Mouse (Mus musculus) limb, embryonic 11.5 days (tissue): ENCODE data around the gene B4galt2. TPM values are rescaled to one million over a fixed set of nuclear protein-coding genes. Genes with fewer than 3 reads are reported as not detected.

Experiments
- ATAC-seq: fragments of 200-750 bp; cut with Nextera tagmentation; 2 replicates; pipeline ENCODE4 v1.8.0; 2017; ENCODE audit warnings: low read depth; ENCODE audit not compliant: insufficient number of reproducible peaks, low FRiP score, low TSS enrichment
- DNase-seq: peaks from one replicate; pipeline ENCODE4 v3.0.0-alpha.2; 2015; ENCODE audit warnings: low spot score
- H3K27ac ChIP-seq: fragments of 300-500 bp; sonication (generic); replicated peaks from 2 replicates; pipeline ENCODE4 v1.5.1; 2014; ENCODE audit warnings: low read depth, mild to moderate bottlenecking, low read length
- H3K27me3 ChIP-seq: fragments of 300-500 bp; sonication (generic); 2 replicates; pipeline ENCODE4 v1.6.1; 2014; ENCODE audit warnings: mild to moderate bottlenecking, low read length, mixed read lengths; ENCODE audit not compliant: control insufficient read depth, insufficient read depth
- H3K36me3 ChIP-seq: fragments of 300-500 bp; sonication (generic); 2 replicates; pipeline ENCODE4 v1.6.1; 2014; ENCODE audit warnings: mild to moderate bottlenecking, low read length, moderate library complexity, mixed read lengths; ENCODE audit not compliant: control insufficient read depth, insufficient read depth
- H3K4me1 ChIP-seq: fragments of 300-500 bp; sonication (generic); 2 replicates; pipeline ENCODE4 v1.6.1; 2014; ENCODE audit warnings: low read length, mixed read lengths; ENCODE audit not compliant: control insufficient read depth, insufficient read depth
- H3K4me2 ChIP-seq: fragments of 300-500 bp; sonication (generic); 2 replicates; pipeline ENCODE4 v1.6.1; 2014; ENCODE audit warnings: low read depth, mild to moderate bottlenecking, moderate library complexity; ENCODE audit not compliant: severe bottlenecking
- H3K4me3 ChIP-seq: fragments of 300-500 bp; sonication (generic); 2 replicates; pipeline ENCODE4 v1.5.1; 2014; ENCODE audit warnings: low read depth, low read length
- H3K9ac ChIP-seq: fragments of 300-500 bp; sonication (generic); 2 replicates; pipeline ENCODE4 v1.6.1; 2014; ENCODE audit warnings: mild to moderate bottlenecking, low read length
- H3K9me3 ChIP-seq: fragments of 300-500 bp; sonication (generic); 2 replicates; pipeline ENCODE4 v1.6.1; 2016; ENCODE audit warnings: low read length; ENCODE audit not compliant: control insufficient read depth
- WGBS: fragments of 180-500 bp; shearing (Covaris S2); extraction: QIAGEN DNeasy Blood & Tissue Kit; methylation state at CpG from one replicate; pipeline ENCODE4 v1.1.7; 2014; 5-methylcytosine and 5-hydroxymethylcytosine counted together
- polyA plus RNA-seq: library from polyadenylated mRNA; unstranded; fragments of >200 nt; fragmentation: Nextera tagmentation; extraction: Ambion mirVana; gene quantifications from 2 replicates; pipeline ENCODE4 v1.2.1, GENCODE M21; 2014

Gene B4galt2
- polyA plus RNA-seq = 26.7 and 30.1 TPM in 2 replicates

DNA sequence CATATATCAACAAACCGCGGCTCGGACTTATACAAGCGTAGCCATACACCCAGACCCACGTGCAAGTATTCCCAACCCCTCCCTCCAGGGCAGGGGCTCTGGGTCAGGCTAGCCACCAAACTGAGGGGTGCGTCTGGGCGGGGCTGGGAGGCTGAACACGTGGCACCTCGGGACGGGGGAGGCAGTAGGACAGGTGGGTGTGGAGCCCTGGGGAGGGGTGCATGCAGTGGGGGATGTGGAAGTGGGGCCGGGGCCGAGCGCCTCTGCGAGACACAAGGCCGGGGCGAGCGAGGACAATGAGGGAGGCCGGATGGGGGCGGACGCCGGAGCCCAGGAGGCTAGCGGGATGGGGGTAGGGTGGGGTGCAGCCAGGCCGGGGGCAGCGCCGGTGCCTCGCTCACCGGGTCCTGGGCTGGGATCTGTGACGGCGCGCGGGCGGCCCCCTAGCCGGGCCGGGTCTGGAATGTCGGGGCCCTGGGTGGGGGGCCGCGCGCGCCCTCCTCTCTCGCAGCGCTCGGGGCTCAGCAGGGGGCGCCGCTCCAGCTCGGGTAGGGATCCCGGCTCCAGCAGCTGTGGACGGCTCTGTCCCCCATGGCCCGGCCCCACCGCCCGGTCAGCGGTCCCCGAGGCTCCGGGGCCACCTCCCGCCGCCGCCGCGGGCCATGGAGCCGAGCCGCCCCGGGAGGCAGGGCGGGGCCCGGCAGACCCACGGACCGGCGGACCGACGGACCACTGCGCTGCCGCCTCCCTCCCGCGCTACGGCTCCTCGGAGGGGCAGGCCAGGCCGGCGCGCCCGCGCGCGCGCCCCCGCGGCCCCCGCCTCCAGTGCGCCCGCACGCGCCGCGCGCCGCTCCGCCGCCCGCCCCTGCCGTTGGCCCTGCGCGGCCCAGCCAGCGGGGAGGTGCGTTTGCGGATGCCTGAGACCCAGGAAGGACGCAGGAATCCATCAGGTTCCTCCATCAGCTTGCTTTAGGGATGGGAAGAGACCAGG, at the start of gene B4galt2:
Gene B4galt2, minus strand, starts transcription at position 787 of the 991 bp plus-strand sequence.
- Histone ChIP-seq H3K36me3 (peaks cover 12% of the 10 kb centered on the region), H3K9me3 (no peaks in the 10 kb centered on the region), H3K9ac (peak within 1 kb of the TSS; percentile 92), H3K4me3 (peak within 1 kb of the TSS; percentile 78), H3K4me2 (peak within 1 kb of the TSS; percentile 84), H3K4me1 (peaks cover 16% of the 10 kb centered on the region; the same call in 1 of the 2 replicates), H3K27ac (peak within 1 kb of the TSS; percentile 68; the same call in 1 of the 2 replicates), H3K27me3 (no peaks in the 10 kb centered on the region)
- under 1% methylated on average over 90 of the region's 103 CpGs for WGBS
- ATAC-seq (peak; percentile 53; the same call in 1 of the 2 replicates), DNase-seq (peak; percentile 77)

DNA sequence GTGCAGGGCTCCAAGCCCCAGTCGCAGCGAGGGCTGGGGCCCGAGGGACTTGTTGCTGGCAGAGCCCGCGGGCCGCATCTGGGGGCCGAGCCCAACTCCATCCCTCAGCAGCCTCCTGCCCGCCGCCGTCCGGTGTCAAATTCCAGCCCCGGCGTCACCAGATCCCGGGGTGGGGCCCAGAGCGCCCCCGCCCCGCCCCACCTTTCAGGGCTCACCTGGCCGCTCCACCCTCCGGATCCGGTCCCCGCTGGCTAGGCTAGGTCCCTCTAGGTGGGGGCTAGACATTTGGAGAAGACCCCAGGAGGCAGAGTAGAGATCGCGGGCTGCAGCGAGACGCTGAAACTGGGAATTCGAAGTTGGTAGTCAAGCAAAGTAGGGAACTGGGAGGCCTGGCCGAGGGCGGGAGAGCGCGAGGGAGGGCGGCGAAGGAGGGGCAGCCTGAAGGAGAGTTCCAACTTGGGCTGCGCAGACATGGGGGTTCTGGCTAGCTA, 46.1 kb upstream of the B4galt2 start, which contains the start of gene Artn:
Gene Artn, minus strand, starts transcription at position 373 of the 491 bp plus-strand sequence.
- Histone ChIP-seq H3K4me3 (peak within 1 kb of the TSS; percentile 39), H3K27me3 (peaks cover 26% of the 10 kb centered on the region), H3K4me2 (peak within 1 kb of the TSS; percentile 72), H3K4me1 (peaks cover 14% of the 10 kb centered on the region), H3K9ac (peak within 1 kb of the TSS; percentile 47), H3K9me3 (no peaks in the 10 kb centered on the region), H3K36me3 (no peaks in the 10 kb centered on the region), H3K27ac (no peak within 1 kb of the TSS)
- under 1% methylated on average over 33 of the region's 33 CpGs for WGBS
- ATAC-seq (peak; percentile 70), DNase-seq (peak; percentile 82)

DNA sequence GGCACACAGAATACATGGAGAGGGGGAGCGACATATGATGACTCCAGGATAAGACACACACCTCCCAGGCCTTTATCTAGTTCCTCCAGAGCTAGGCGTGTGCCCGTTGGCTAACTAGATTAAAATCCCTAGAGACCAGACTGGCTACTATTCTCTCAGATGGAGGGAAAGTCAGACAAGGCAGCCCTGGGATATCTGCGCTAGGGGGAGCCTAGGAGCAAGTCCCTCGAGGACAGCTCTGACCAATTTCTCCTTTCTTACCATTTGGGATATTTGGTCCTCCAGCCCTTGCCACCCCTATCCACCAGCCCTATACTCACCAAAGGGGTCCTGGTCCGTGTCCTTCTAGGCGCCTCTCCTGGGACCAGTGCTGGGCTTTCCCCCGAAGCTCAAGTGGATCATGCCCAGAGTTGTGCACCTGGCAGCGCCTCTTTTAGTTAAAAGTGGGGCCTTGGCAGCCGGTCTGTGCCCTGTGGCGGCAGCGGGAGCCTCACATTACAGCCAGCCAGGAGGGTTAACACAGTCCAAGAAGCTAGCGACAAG, 45.5 kb upstream of the B4galt2 start:
- no peak for ATAC-seq
- WGBS = 3% methylated on average over 13 of the region's 13 CpGs
- DNase-seq = peak; percentile 73

DNA sequence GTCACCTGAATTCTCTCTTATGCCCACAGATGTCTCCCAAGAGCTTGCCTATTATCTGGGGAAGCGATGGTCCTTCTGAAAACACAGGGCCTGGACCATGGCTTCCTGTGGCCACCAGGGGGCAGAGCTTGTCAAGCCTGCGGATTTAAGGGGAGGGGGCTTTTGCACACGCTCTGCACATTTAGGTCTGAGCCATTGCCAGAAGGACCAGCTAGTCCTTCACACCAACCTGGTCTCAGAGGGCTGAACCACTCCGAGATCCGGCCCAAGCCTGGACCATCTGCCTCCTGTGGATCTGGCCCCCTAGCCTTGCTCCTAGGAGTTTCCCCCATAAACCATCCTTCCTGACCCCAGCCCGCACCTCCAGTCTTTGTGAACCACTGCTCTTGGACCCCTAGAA, 44.9 kb upstream of the B4galt2 start:
- H3K4me2 ChIP-seq = peak overlapping the region; percentile 72; the same call in 1 of the 2 replicates
- H3K9ac ChIP-seq = no peak overlapping the region
- H3K4me1 ChIP-seq = peaks cover 14% of the 10 kb centered on the region
- peak overlapping the region; percentile 39 for H3K4me3 ChIP-seq
- no peak overlapping the region for H3K27ac ChIP-seq
- WGBS = 17% methylated on average over 6 of the region's 6 CpGs
- 0 out of 2 replicates have a peak, but pooled peaks have one; percentile 17 for ATAC-seq
- no peaks in the 10 kb centered on the region for H3K36me3 ChIP-seq
- no peaks in the 10 kb centered on the region for H3K9me3 ChIP-seq
- DNase-seq = peak; percentile 86
- H3K27me3 ChIP-seq = peaks cover 26% of the 10 kb centered on the region

More for the DNA sequence above, 45.5 kb upstream of the B4galt2 start:
- peaks cover 14% of the 10 kb centered on the region for H3K4me1 ChIP-seq
- peak overlapping the region; percentile 39 for H3K4me3 ChIP-seq
- peaks cover 26% of the 10 kb centered on the region for H3K27me3 ChIP-seq
- H3K27ac ChIP-seq = no peak overlapping the region
- H3K9me3 ChIP-seq = no peaks in the 10 kb centered on the region
- peak overlapping the region; percentile 72 for H3K4me2 ChIP-seq
- peak overlapping the region; percentile 47 for H3K9ac ChIP-seq
- no peaks in the 10 kb centered on the region for H3K36me3 ChIP-seq

DNA sequence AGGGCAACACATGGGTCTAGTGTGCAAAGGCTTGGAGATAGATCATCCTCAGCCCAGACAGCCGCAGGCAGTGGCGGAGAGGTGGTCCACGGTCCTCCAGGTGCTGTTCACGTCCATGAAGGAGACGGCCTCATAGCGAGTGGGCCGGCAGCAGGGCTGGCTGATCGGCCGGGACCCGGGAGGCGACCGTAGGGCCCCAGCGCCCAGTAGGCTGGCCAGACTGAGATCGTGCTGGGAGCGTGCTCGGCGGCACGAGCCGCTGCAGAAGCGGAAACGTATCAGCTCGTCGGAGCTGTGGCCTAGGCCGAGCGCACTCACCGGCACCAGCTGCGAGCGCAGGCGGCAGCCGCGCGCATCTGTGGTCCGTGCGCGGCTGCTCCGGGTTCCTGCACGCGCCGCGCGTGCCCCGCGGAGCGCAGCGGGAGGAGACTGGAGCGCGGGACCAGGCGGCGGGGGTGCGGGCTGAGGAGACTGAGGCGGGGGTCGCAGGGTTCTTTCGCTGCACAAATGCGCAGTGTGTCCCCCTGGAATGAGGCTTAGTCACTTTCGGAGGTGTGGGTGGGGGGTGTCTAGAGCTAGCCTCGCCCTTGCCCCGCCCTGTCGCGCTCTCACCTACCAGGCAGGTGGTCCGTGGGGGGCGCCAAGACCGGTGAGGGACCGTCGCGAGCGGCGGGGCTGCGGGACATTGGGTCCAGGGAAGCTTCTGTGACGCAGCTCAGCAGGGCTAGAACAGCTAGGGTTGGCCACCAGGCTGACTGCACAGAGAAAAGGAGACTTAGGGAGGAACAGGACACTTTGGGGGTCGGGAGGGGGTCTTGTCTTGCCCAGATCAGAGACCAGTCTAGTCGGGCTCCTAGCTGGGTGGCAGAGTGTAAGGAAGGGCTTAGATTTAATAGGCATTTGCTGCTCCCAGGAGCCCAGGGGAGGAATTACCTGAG, 43.5 kb upstream of the B4galt2 start:
- no peaks in the 10 kb centered on the region for H3K9me3 ChIP-seq
- peak overlapping the region; percentile 59 for H3K9ac ChIP-seq
- peak overlapping the region; percentile 42 for H3K4me3 ChIP-seq
- H3K4me1 ChIP-seq = peaks cover 14% of the 10 kb centered on the region
- H3K4me2 ChIP-seq = peak overlapping the region; percentile 91
- WGBS = 2% methylated on average over 71 of the region's 71 CpGs
- ATAC-seq (peak; percentile 24), DNase-seq (peak; percentile 63)
- peaks cover 26% of the 10 kb centered on the region for H3K27me3 ChIP-seq
- H3K36me3 ChIP-seq = no peaks in the 10 kb centered on the region
- H3K27ac ChIP-seq = no peak overlapping the region

DNA sequence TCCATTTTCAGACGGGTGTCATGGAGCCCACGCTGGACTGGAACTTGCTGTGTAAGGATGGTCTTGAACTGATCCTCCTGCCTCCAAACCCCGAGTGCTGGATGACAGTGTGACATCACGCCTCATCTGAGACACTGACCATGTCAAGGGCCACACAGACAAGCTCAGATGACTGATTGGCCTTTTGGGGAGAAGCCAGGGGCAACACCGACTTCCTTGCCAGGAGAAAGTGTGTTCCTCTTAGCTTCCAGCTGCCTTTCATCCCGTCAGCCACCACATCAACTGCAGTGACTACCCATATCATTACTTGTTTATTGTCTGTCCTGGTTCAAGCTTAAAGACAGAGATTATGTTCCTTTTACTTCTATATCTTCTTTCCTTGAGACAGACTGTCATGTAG, 41.6 kb upstream of the B4galt2 start:
- ATAC-seq (no peak), DNase-seq (no peak)
- Histone ChIP-seq H3K36me3 (no peaks in the 10 kb centered on the region), H3K9ac (no peak overlapping the region), H3K4me2 (no peak overlapping the region), H3K27me3 (peaks cover 26% of the 10 kb centered on the region), H3K4me1 (peaks cover 14% of the 10 kb centered on the region), H3K4me3 (no peak overlapping the region), H3K27ac (no peak overlapping the region), H3K9me3 (no peaks in the 10 kb centered on the region)
- 57% methylated on average over 4 of the region's 6 CpGs for WGBS

DNA sequence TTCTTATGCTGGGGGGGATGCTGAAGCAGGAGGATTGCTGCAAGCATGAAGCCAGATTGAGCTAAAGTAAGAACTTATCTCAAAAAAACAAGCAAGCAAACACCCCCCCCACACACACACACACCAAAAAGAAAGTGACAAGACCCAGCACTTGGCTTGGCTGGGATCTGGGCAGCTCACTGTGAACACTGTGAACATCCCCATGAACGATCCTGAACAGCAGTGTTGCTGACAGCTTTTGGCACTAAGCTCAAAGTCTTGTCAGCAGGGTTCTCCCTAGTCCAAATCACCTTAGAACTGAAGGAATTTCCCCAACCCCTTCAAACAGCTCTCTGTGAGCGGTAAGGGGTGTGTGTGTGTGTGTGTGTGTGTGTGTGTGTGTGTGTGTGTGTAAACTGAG, 40.2 kb upstream of the B4galt2 start:
- H3K27ac ChIP-seq = no peak overlapping the region
- H3K36me3 ChIP-seq = no peaks in the 10 kb centered on the region
- WGBS = 70% methylated on average over 2 of the region's 2 CpGs
- H3K4me2 ChIP-seq = no peak overlapping the region
- DNase-seq (no peak), ATAC-seq (no peak)
- no peaks in the 10 kb centered on the region for H3K9me3 ChIP-seq
- H3K4me1 ChIP-seq = peaks cover 10% of the 10 kb centered on the region
- H3K9ac ChIP-seq = no peak overlapping the region
- H3K27me3 ChIP-seq = peaks cover 26% of the 10 kb centered on the region
- H3K4me3 ChIP-seq = no peak overlapping the region
